Mouse (Mus musculus): Measurements from ENCODE around the gene Zbtb4. TPM values are rescaled to one million over a fixed set of nuclear protein-coding genes. Genes with fewer than 3 reads are reported as not detected.
"Not testable (repeated sequence)": the region's sequence is repeated elsewhere in the genome, so short reads cannot be mapped to it uniquely, and the experiment has no call there.

Gene Zbtb4
- polyA plus RNA-seq, 1 experiment from 2014 or later = 4.9 TPM

GRCm38 (mm10) chr11:69731408-69731807 is 34.3 kb upstream of the Zbtb4 start:
- not testable (repeated sequence) for H3K4me1 ChIP-seq (replicated peaks; ENCODE audit: control insufficient read depth, insufficient read depth, low read length); H3K4me2 ChIP-seq (ENCODE audit: low read depth, low read length)
- WGBS = 91% methylated on average over 2 of the region's 3 CpGs

GRCm38 (mm10) chr11:69751635-69752034 is 14.1 kb upstream of the Zbtb4 start:
- no peaks in the 10 kb centered on the region for H3K9me3 ChIP-seq (ENCODE audit: control insufficient read depth, low read length)
- H3K4me2 ChIP-seq (ENCODE audit: low read depth, low read length) = no peak overlapping the region
- H3K9ac ChIP-seq (ENCODE audit: low read length) = no peak overlapping the region
- no peak overlapping the region for H3K4me3 ChIP-seq (ENCODE audit: low read length)
- ATAC-seq (ENCODE audit: low read depth) = no peak
- WGBS = 50% methylated on average over 3 of the region's 3 CpGs
- H3K36me3 ChIP-seq (ENCODE audit: control insufficient read depth, insufficient read depth, low read length) = peaks cover 10% of the 10 kb centered on the region
- H3K27me3 ChIP-seq (ENCODE audit: control insufficient read depth, insufficient read depth, low read depth, low read length) = no peaks in the 10 kb centered on the region
- H3K27ac ChIP-seq (ENCODE audit: low read length) = no peak overlapping the region
- peaks cover 16% of the 10 kb centered on the region for H3K4me1 ChIP-seq (replicated peaks; ENCODE audit: control insufficient read depth, insufficient read depth, low read length)

More at GRCm38 (mm10) chr11:69731408-69731807, 34.3 kb upstream of the Zbtb4 start:
- H3K9ac ChIP-seq (ENCODE audit: low read length); H3K9me3 ChIP-seq (ENCODE audit: control insufficient read depth, low read length); H3K4me3 ChIP-seq (ENCODE audit: low read length); H3K27me3 ChIP-seq (ENCODE audit: control insufficient read depth, insufficient read depth, low read depth, low read length); ATAC-seq (ENCODE audit: low read depth); H3K27ac ChIP-seq (ENCODE audit: low read length): not testable (repeated sequence)
- peaks cover 24% of the 10 kb centered on the region for H3K36me3 ChIP-seq (ENCODE audit: control insufficient read depth, insufficient read depth, low read length)

GRCm38 (mm10) chr11:69752686-69753085 is 13.0 kb upstream of the Zbtb4 start:
- no peaks in the 10 kb centered on the region for H3K9me3 ChIP-seq (ENCODE audit: control insufficient read depth, low read length)
- H3K27me3 ChIP-seq (ENCODE audit: control insufficient read depth, insufficient read depth, low read depth, low read length) = no peaks in the 10 kb centered on the region
- no peak overlapping the region for H3K4me3 ChIP-seq (ENCODE audit: low read length)
- H3K27ac ChIP-seq (ENCODE audit: low read length) = no peak overlapping the region
- ATAC-seq (ENCODE audit: low read depth) = no peak
- 0 out of 2 replicates have a peak overlapping the region, but pooled peaks have one; percentile 34 for H3K9ac ChIP-seq (ENCODE audit: low read length)
- peaks cover 22% of the 10 kb centered on the region for H3K4me1 ChIP-seq (replicated peaks; ENCODE audit: control insufficient read depth, insufficient read depth, low read length)
- H3K4me2 ChIP-seq (ENCODE audit: low read depth, low read length) = no peak overlapping the region
- H3K36me3 ChIP-seq (ENCODE audit: control insufficient read depth, insufficient read depth, low read length) = peaks cover 2% of the 10 kb centered on the region

- Histone ChIP-seq H3K9ac (ENCODE audit: low read length) (no peak overlapping the region), H3K4me1 (replicated peaks; ENCODE audit: control insufficient read depth, insufficient read depth, low read length) (peaks cover 22% of the 10 kb centered on the region)
- WGBS = 84% methylated on average over 5 of the region's 5 CpGs
These were observed 11.5 kb upstream of the Zbtb4 start for GRCm38 (mm10) chr11:69754233-69754632.

GRCm38 (mm10) chr11:69754701-69755100 is 11.0 kb upstream of the Zbtb4 start:
- Histone ChIP-seq H3K4me3 (ENCODE audit: low read length) (no peak overlapping the region), H3K27ac (ENCODE audit: low read length) (no peak overlapping the region), H3K4me2 (ENCODE audit: low read depth, low read length) (no peak overlapping the region), H3K27me3 (ENCODE audit: control insufficient read depth, insufficient read depth, low read depth, low read length) (no peaks in the 10 kb centered on the region), H3K36me3 (ENCODE audit: control insufficient read depth, insufficient read depth, low read length) (no peaks in the 10 kb centered on the region), H3K9me3 (ENCODE audit: control insufficient read depth, low read length) (no peaks in the 10 kb centered on the region), H3K4me1 (replicated peaks; ENCODE audit: control insufficient read depth, insufficient read depth, low read length) (peaks cover 25% of the 10 kb centered on the region), H3K9ac (ENCODE audit: low read length) (no peak overlapping the region)
- ATAC-seq (ENCODE audit: low read depth) = no peak
- 42% methylated on average over 3 of the region's 3 CpGs for WGBS

More at GRCm38 (mm10) chr11:69754233-69754632, 11.5 kb upstream of the Zbtb4 start:
- Histone ChIP-seq H3K27me3 (ENCODE audit: control insufficient read depth, insufficient read depth, low read depth, low read length) (no peaks in the 10 kb centered on the region), H3K27ac (ENCODE audit: low read length) (no peak overlapping the region), H3K4me3 (ENCODE audit: low read length) (no peak overlapping the region), H3K9me3 (ENCODE audit: control insufficient read depth, low read length) (no peaks in the 10 kb centered on the region), H3K36me3 (ENCODE audit: control insufficient read depth, insufficient read depth, low read length) (no peaks in the 10 kb centered on the region), H3K4me2 (ENCODE audit: low read depth, low read length) (no peak overlapping the region)
- ATAC-seq (ENCODE audit: low read depth) = no peak

- ATAC-seq (ENCODE audit: low read depth) = no peak
- H3K36me3 ChIP-seq (ENCODE audit: control insufficient read depth, insufficient read depth, low read length) = no peaks in the 10 kb centered on the region
- no peaks in the 10 kb centered on the region for H3K27me3 ChIP-seq (ENCODE audit: control insufficient read depth, insufficient read depth, low read depth, low read length)
- H3K4me2 ChIP-seq (ENCODE audit: low read depth, low read length) = peak overlapping the region; percentile 87
- H3K4me3 ChIP-seq (ENCODE audit: low read length) = peak overlapping the region; percentile 75
- H3K4me1 ChIP-seq (replicated peaks; ENCODE audit: control insufficient read depth, insufficient read depth, low read length) = peaks cover 30% of the 10 kb centered on the region
- H3K9me3 ChIP-seq (ENCODE audit: control insufficient read depth, low read length) = no peaks in the 10 kb centered on the region
- H3K27ac ChIP-seq (ENCODE audit: low read length) = peak overlapping the region; percentile 100
- WGBS = 34% methylated on average over 9 of the region's 9 CpGs
- peak overlapping the region; percentile 78 for H3K9ac ChIP-seq (ENCODE audit: low read length)
These were observed 8.2 kb upstream of the Zbtb4 start for GRCm38 (mm10) chr11:69757303-69758089.

- Histone ChIP-seq H3K9me3 (ENCODE audit: control insufficient read depth, low read length) (no peaks in the 10 kb centered on the region), H3K27me3 (ENCODE audit: control insufficient read depth, insufficient read depth, low read depth, low read length) (no peaks in the 10 kb centered on the region), H3K4me2 (ENCODE audit: low read depth, low read length) (peak overlapping the region; percentile 87), H3K4me1 (replicated peaks; ENCODE audit: control insufficient read depth, insufficient read depth, low read length) (peaks cover 30% of the 10 kb centered on the region), H3K4me3 (ENCODE audit: low read length) (peak overlapping the region; percentile 75), H3K9ac (ENCODE audit: low read length) (peak overlapping the region; percentile 78), H3K27ac (ENCODE audit: low read length) (peak overlapping the region; percentile 100), H3K36me3 (ENCODE audit: control insufficient read depth, insufficient read depth, low read length) (no peaks in the 10 kb centered on the region)
- WGBS = under 1% methylated on average over 24 of the region's 26 CpGs
- peak; percentile 88 for ATAC-seq (ENCODE audit: low read depth)
These were observed 7.6 kb upstream of the Zbtb4 start for GRCm38 (mm10) chr11:69758090-69758456.

- peak within 1 kb of the TSS; percentile 100 for H3K27ac ChIP-seq (ENCODE audit: low read length)
- H3K4me1 ChIP-seq (replicated peaks; ENCODE audit: control insufficient read depth, insufficient read depth, low read length) = peaks cover 30% of the 10 kb centered on the region
- no peaks in the 10 kb centered on the region for H3K9me3 ChIP-seq (ENCODE audit: control insufficient read depth, low read length)
- peak within 1 kb of the TSS; percentile 78 for H3K9ac ChIP-seq (ENCODE audit: low read length)
- no peaks in the 10 kb centered on the region for H3K27me3 ChIP-seq (ENCODE audit: control insufficient read depth, insufficient read depth, low read depth, low read length)
- H3K36me3 ChIP-seq (ENCODE audit: control insufficient read depth, insufficient read depth, low read length) = no peaks in the 10 kb centered on the region
- WGBS = under 1% methylated on average over 36 of the region's 36 CpGs
- H3K4me3 ChIP-seq (ENCODE audit: low read length) = peak within 1 kb of the TSS; percentile 75
- ATAC-seq (ENCODE audit: low read depth) = peak; percentile 96
- H3K4me2 ChIP-seq (ENCODE audit: low read depth, low read length) = peak within 1 kb of the TSS; percentile 87
These were observed 7.2 kb upstream of the Zbtb4 start, which contains the start of gene Polr2a for GRCm38 (mm10) chr11:69758478-69758970. TSS of gene Polr2a (minus strand) at chr11:69758637.

- peak overlapping the region; percentile 75 for H3K4me3 ChIP-seq (ENCODE audit: low read length)
- peaks cover 30% of the 10 kb centered on the region for H3K4me1 ChIP-seq (replicated peaks; ENCODE audit: control insufficient read depth, insufficient read depth, low read length)
- peak overlapping the region; percentile 100 for H3K27ac ChIP-seq (ENCODE audit: low read length)
- H3K9me3 ChIP-seq (ENCODE audit: control insufficient read depth, low read length) = no peaks in the 10 kb centered on the region
- no peaks in the 10 kb centered on the region for H3K36me3 ChIP-seq (ENCODE audit: control insufficient read depth, insufficient read depth, low read length)
- no peaks in the 10 kb centered on the region for H3K27me3 ChIP-seq (ENCODE audit: control insufficient read depth, insufficient read depth, low read depth, low read length)
- peak overlapping the region; percentile 87 for H3K4me2 ChIP-seq (ENCODE audit: low read depth, low read length)
- under 1% methylated on average over 37 of the region's 37 CpGs for WGBS
- ATAC-seq (ENCODE audit: low read depth) = peak; percentile 91
- peak overlapping the region; percentile 78 for H3K9ac ChIP-seq (ENCODE audit: low read length)
These were observed 6.6 kb upstream of the Zbtb4 start for GRCm38 (mm10) chr11:69758971-69759721.

All from lung, embryonic 16.5 days (tissue).